Mouse (Mus musculus) G1E (cell line): Measurements from ENCODE around the gene Cep164. TPM values are rescaled to one million over a fixed set of nuclear protein-coding genes. Genes with fewer than 3 reads are reported as not detected.

Source experiments
- ATAC-seq: 2 replicates; pipeline ENCODE4 v1.8.0; 2016; ENCODE audit warnings: mild to moderate bottlenecking; ENCODE audit not compliant: insufficient number of reproducible peaks, poor library complexity, low FRiP score, severe bottlenecking; ENCODE audit errors: extremely low read depth
- DNase-seq: peaks from one replicate; pipeline ENCODE4 v3.0.0; 2012; ENCODE audit warnings: low spot score
- H3K27me3 ChIP-seq: 2 replicates; pipeline ENCODE4 v1.6.1; 2012; ENCODE audit warnings: mild to moderate bottlenecking, low read length, inconsistent platforms; ENCODE audit not compliant: insufficient read depth
- H3K36me3 ChIP-seq: replicated peaks from 2 replicates; pipeline ENCODE3; 2012; ENCODE audit warnings: mild to moderate bottlenecking, inconsistent platforms
- H3K4me1 ChIP-seq: 2 replicates; pipeline ENCODE4 v1.6.1; 2012; ENCODE audit warnings: low read depth, low read length, inconsistent platforms, mixed read lengths; ENCODE audit not compliant: insufficient read depth
- H3K4me3 ChIP-seq: 2 replicates; pipeline ENCODE4 v1.5.1; 2012; ENCODE audit warnings: low read depth, mild to moderate bottlenecking, inconsistent platforms, low read length, moderate library complexity, mixed read lengths
- H3K9me3 ChIP-seq: replicated peaks from 2 replicates; pipeline ENCODE4 v1.6.1; 2012; ENCODE audit warnings: inconsistent platforms
- CTCF ChIP-seq: IDR thresholded peaks from 2 replicates; pipeline ENCODE4 v1.5.1; 2012; ENCODE audit warnings: low read depth, low read length, inconsistent platforms, mixed read lengths
- GATA1 ChIP-seq: IDR thresholded peaks from 2 replicates; pipeline ENCODE4 v1.6.1; 2012; ENCODE audit warnings: borderline replicate concordance, low read length, inconsistent platforms, mixed read lengths
- GATA2 ChIP-seq: IDR thresholded peaks from 2 replicates; pipeline ENCODE4 v1.6.1; 2012; ENCODE audit warnings: low read depth, low read length, inconsistent platforms, borderline replicate concordance
- POLR2AphosphoS5 ChIP-seq: IDR thresholded peaks from 2 replicates; pipeline ENCODE4 v1.6.1; 2012; ENCODE audit warnings: low read depth, low read length, inconsistent platforms; ENCODE audit not compliant: insufficient replicate concordance
- TAL1 ChIP-seq: conservative IDR thresholded peaks from 2 replicates; pipeline ENCODE4 v1.6.1; 2012; ENCODE audit warnings: low read depth, low read length, inconsistent platforms, mixed read lengths
- polyA plus RNA-seq: library from polyadenylated mRNA; stranded (reverse); fragments of >175 nt; gene quantifications from 2 replicates; pipeline ENCODE4 v1.2.3, GENCODE M21; 2012
- total RNA-seq, 2 experiments: library from RNA; stranded (forward) in 1 of 2; stranded (reverse) in 1 of 2; fragments of 200-1000 nt in 1 of 2; fragments of >200 nt in 1 of 2; fragmentation: Nextera tagmentation in 1 of 2; gene quantifications; 2 replicates each; pipeline ENCODE4 v1.2.3; 2014 to 2017

Gene Cep164
- total and polyA plus RNA-seq, 3 experiments: 21.9 to 95.3 (median 77.4) TPM

GRCm38 (mm10) chr9:45740584-45740980 is 87.9 kb downstream of the Cep164 start:
- TF ChIP-seq GATA1 (no peak), TAL1 (no peak), POLR2AphosphoS5 (no peak), CTCF (no peak), GATA2 (no peak)
- Histone ChIP-seq H3K9me3 (no peaks in the 10 kb centered on the region), H3K4me3 (no peak overlapping the region), H3K27me3 (peaks cover 22% of the 10 kb centered on the region), H3K4me1 (peaks cover 15% of the 10 kb centered on the region), H3K36me3 (no peaks in the 10 kb centered on the region)
- DNase-seq (no peak), ATAC-seq (no peak)

- Histone ChIP-seq H3K27me3 (peaks cover 17% of the 10 kb centered on the region), H3K4me1 (peaks cover 15% of the 10 kb centered on the region), H3K4me3 (no peak overlapping the region), H3K36me3 (no peaks in the 10 kb centered on the region), H3K9me3 (no peaks in the 10 kb centered on the region)
- DNase-seq (no peak), ATAC-seq (no peak)
- TF ChIP-seq POLR2AphosphoS5 (no peak), GATA2 (no peak), CTCF (no peak), TAL1 (no peak), GATA1 (no peak)
Measured at GRCm38 (mm10) chr9:45739702-45740583, 88.5 kb downstream of the Cep164 start.

- H3K27me3 ChIP-seq: peaks cover 16% of the 10 kb centered on the region
- TF ChIP-seq TAL1 (no peak), POLR2AphosphoS5 (no peak)
- ATAC-seq: no peak
- DNase-seq: no peak
- H3K9me3 ChIP-seq: no peaks in the 10 kb centered on the region
- H3K4me3 ChIP-seq: no peak overlapping the region
- peaks cover 12% of the 10 kb centered on the region for H3K4me1 ChIP-seq
- no peaks in the 10 kb centered on the region for H3K36me3 ChIP-seq
Measured at GRCm38 (mm10) chr9:45739001-45739701, 89.3 kb downstream of the Cep164 start.

GRCm38 (mm10) chr9:45733246-45733645 is 95.2 kb downstream of the Cep164 start:
- DNase-seq (no peak), ATAC-seq (no peak)
- no peaks in the 10 kb centered on the region for H3K36me3 ChIP-seq
- H3K4me1 ChIP-seq: no peaks in the 10 kb centered on the region
- no peak for TF ChIP-seq CTCF
- no peak for TF ChIP-seq GATA1
- TF ChIP-seq GATA2: no peak
- no peak for TF ChIP-seq TAL1
- no peak for TF ChIP-seq POLR2AphosphoS5
- peaks cover 3% of the 10 kb centered on the region; the same call in 1 of the 2 replicates for H3K27me3 ChIP-seq
- no peaks in the 10 kb centered on the region for H3K9me3 ChIP-seq
- H3K4me3 ChIP-seq: no peak overlapping the region

GRCm38 (mm10) chr9:45731851-45732250 is 96.6 kb downstream of the Cep164 start:
- Histone ChIP-seq H3K36me3 (no peaks in the 10 kb centered on the region), H3K4me1 (no peaks in the 10 kb centered on the region), H3K27me3 (peaks cover 3% of the 10 kb centered on the region; the same call in 1 of the 2 replicates), H3K9me3 (no peaks in the 10 kb centered on the region), H3K4me3 (no peak overlapping the region)
- TF ChIP-seq POLR2AphosphoS5 (no peak), GATA1 (no peak), GATA2 (no peak)
- DNase-seq: no peak
- ATAC-seq: no peak

- TF ChIP-seq GATA1 (no peak), CTCF (no peak), POLR2AphosphoS5 (no peak), TAL1 (no peak), GATA2 (no peak)
- Histone ChIP-seq H3K4me3 (no peak overlapping the region), H3K4me1 (no peaks in the 10 kb centered on the region), H3K27me3 (peaks cover 9% of the 10 kb centered on the region), H3K36me3 (no peaks in the 10 kb centered on the region), H3K9me3 (no peaks in the 10 kb centered on the region)
- DNase-seq (no peak), ATAC-seq (no peak)
Measured at GRCm38 (mm10) chr9:45719997-45720396, 108.5 kb downstream of the Cep164 start.

Other genes starting within 250 kb of the Cep164 start
- gene Bace1, start 9.9 kb upstream of the Cep164 start, total RNA-seq (2014; fragmentation: Nextera tagmentation): not detected in 2 replicates
- 0.17 and 0.22 TPM in 2 replicates for gene Bace1, start 9.9 kb upstream of the Cep164 start, total RNA-seq (2017)
- 0.06 and 0.07 TPM in 2 replicates for gene Bace1, start 9.9 kb upstream of the Cep164 start, polyA plus RNA-seq
- 7.1 and 7.3 TPM in 2 replicates for gene Pcsk7, start 77.8 kb upstream of the Cep164 start, total RNA-seq (2014; fragmentation: Nextera tagmentation)
- gene Pcsk7, start 77.8 kb upstream of the Cep164 start, total RNA-seq (2017): 11.8 and 19.1 TPM in 2 replicates
- gene Pcsk7, start 77.8 kb upstream of the Cep164 start, polyA plus RNA-seq: 5.3 and 6.3 TPM in 2 replicates
- gene Rnf214, start 78.2 kb upstream of the Cep164 start, total RNA-seq (2014; fragmentation: Nextera tagmentation): 33.5 and 42.4 TPM in 2 replicates
- gene Rnf214, start 78.2 kb upstream of the Cep164 start, total RNA-seq (2017): 22.4 and 31.7 TPM in 2 replicates
- gene Rnf214, start 78.2 kb upstream of the Cep164 start, polyA plus RNA-seq: 11.2 and 16.7 TPM in 2 replicates
- gene Tagln, start 107.4 kb upstream of the Cep164 start, total RNA-seq (2014; fragmentation: Nextera tagmentation): not detected in 2 replicates
- gene Tagln, start 107.4 kb upstream of the Cep164 start, total RNA-seq (2017): 0.38 TPM in 1 of 2 replicates, not detected in the other
- 0.03 and 0.07 TPM in 2 replicates for gene Tagln, start 107.4 kb upstream of the Cep164 start, polyA plus RNA-seq
- 54.4 and 78.3 TPM in 2 replicates for gene Sidt2, start 126.6 kb upstream of the Cep164 start, total RNA-seq (2014; fragmentation: Nextera tagmentation)
- 14.6 and 17.7 TPM in 2 replicates for gene Sidt2, start 126.6 kb upstream of the Cep164 start, total RNA-seq (2017)
- 25.7 and 26.4 TPM in 2 replicates for gene Sidt2, start 126.6 kb upstream of the Cep164 start, polyA plus RNA-seq
- 61.1 and 65.5 TPM in 2 replicates for gene Pafah1b2, start 184.0 kb upstream of the Cep164 start, total RNA-seq (2014; fragmentation: Nextera tagmentation)
- gene Pafah1b2, start 184.0 kb upstream of the Cep164 start, total RNA-seq (2017): 96.7 and 134 TPM in 2 replicates
- 126 and 154 TPM in 2 replicates for gene Pafah1b2, start 184.0 kb upstream of the Cep164 start, polyA plus RNA-seq
- 99.0 and 111 TPM in 2 replicates for gene Sik3, start 184.1 kb upstream of the Cep164 start, total RNA-seq (2014; fragmentation: Nextera tagmentation)
- gene Sik3, start 184.1 kb upstream of the Cep164 start, total RNA-seq (2017): 30.1 and 30.5 TPM in 2 replicates
- 41.8 and 49.1 TPM in 2 replicates for gene Sik3, start 184.1 kb upstream of the Cep164 start, polyA plus RNA-seq